Mouse (Mus musculus): Measurements from ENCODE around the gene Slc5a9. TPM values are rescaled to one million over a fixed set of nuclear protein-coding genes. Genes with fewer than 3 reads are reported as not detected.
A peak's percentile ranks its signal among the peaks of the same experiment; 100 is the strongest.
"Not testable (repeated sequence)": the region's sequence is repeated elsewhere in the genome, so short reads cannot be mapped to it uniquely, and the experiment has no call there.

Slc5a9 gene
- not detected for total RNA-seq (2021)

DNA sequence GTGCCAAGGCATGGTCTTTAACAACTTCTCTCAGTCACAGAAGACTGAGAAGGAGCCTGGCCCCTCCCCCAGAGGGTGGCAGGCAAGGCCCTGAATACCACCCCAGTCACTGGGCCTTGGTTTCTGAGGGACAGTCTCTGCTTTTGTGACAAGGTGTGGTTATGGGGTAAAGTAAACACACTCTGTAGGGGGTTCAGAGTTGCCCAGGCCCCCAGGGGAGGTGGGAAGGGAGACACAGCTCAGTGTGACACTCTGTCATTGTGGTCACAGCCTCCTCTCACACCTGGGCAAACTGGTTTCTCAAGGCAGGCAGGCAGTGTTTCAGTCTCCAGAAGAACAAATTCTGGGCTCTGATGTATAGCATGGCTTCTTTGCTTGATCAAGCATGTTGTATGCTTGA, at the start of gene Slc5a9:
Slc5a9 (minus strand) TSS at position 144 of the 400 bp plus-strand sequence.
- intact Hi-C loops (cut with DNase I), result no loop called here
- DNase-seq (ENCODE audit: low spot score in 2 of 2), result no peak

DNA sequence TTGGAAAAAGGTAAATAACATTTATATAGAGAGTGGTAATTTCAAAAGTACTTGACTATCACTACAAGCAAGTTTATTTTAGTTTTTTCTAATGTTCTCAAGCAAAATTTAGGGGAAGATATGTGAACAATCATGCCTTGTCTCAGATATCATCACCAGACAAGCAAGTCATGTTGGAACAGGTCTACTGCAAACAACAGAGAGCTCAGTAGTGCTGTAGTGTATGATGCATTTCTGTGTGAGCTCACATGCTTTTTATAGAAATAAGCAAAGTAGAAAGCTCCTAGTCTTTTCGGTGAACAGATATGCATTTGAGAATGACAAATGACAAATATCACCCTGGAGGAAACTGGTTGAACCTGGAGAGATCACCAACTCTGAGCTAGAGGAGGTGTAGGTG, 16.4 kb upstream of the Slc5a9 start, which contains the start of gene Skint8:
Skint8 (plus strand) TSS at position 301 of the 400 bp plus-strand sequence.
- intact Hi-C loops (cut with DNase I), result no loop called here
- no peak for DNase-seq (ENCODE audit: low spot score in 2 of 2)

DNA sequence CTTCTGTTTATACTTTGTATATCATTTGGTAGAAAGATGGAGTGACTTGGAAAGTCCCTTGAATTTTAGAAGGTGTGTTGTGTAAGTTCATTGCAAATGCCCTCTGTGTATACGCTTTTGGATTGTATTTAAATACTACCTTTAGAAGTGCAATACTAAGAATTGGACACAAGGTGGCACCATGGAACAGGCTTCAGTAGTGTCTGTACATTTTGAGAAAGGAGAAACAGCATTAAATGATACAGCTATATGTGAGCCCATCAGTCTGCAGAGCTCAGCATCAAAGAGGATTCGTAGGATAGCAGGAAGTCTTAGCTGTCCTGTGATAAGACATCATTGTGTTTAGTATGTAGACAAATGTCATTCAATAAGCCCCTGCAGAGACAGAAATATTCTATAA, 5.2 kb upstream of the Slc5a9 start:
- intact Hi-C loops (cut with DNase I), result no loop called here
- no peak for DNase-seq (ENCODE audit: low spot score in 2 of 2)

DNA sequence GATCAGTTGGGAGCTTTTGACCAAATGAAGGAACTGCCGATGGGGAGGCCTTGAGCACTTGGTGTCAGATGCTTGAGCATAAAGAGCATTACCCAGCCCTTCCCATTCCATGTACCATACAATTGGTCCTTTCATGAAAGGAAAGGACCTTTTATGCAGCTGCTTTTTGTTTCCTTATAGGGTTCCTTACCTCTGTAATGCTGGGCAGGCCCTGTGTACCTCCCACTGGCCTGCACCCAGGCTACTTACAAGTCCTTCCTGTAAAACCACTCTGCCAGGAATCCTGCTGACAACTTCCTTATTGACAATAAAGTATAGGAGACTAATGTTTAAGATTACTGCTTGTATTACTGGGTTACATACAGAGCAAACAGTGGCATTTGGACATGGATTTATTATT, 1.2 kb downstream of the Slc5a9 start:
- DNase-seq (ENCODE audit: low spot score in 2 of 2), result no peak
- intact Hi-C loops (cut with DNase I), result no loop called here

- intact Hi-C loops (cut with DNase I); DNase-seq (ENCODE audit: low spot score in 2 of 2): not testable (repeated sequence)
These were observed 2.2 kb downstream of the Slc5a9 start for GRCm38 (mm10) chr4:111900491-111900890.

- no peak for DNase-seq (ENCODE audit: low spot score in 2 of 2)
- intact Hi-C loops (cut with DNase I), result no loop called here
These were observed 4.2 kb downstream of the Slc5a9 start for GRCm38 (mm10) chr4:111898566-111898965.

GRCm38 (mm10) chr4:111897755-111898154, 5.0 kb downstream of the Slc5a9 start:
- intact Hi-C loops (cut with DNase I), result no loop called here
- DNase-seq (ENCODE audit: low spot score in 2 of 2), result no peak

- intact Hi-C loops (cut with DNase I), result no loop called here
- no peak for DNase-seq (ENCODE audit: low spot score in 2 of 2)
These were observed 10.6 kb downstream of the Slc5a9 start for GRCm38 (mm10) chr4:111892138-111892537.

DNA sequence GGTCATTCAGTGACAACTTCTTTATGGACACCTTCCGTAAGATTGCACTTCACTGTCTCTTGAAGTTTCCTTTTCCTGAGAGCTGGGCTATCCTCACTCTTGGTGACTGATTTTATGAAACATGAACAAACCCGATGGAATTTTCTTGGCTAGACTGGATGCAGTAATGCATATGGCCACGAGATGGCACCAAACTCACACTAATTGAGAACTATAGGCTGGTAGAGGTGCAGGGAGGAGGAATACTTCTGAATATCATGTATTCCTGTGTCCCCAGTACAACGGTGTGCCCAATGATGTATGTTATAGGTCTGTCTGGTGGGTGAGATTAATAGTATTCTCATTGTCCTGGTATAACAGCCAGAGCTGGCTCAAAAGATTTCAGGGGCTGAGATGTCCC, 16.1 kb downstream of the Slc5a9 start:
- DNase-seq (ENCODE audit: low spot score in 2 of 2), result peak; percentile 70 to 79
- intact Hi-C loops (cut with DNase I), result no loop called here

GRCm38 (mm10) chr4:111886018-111886417, 16.7 kb downstream of the Slc5a9 start:
- DNase-seq (ENCODE audit: low spot score in 2 of 2), result peak; percentile 60 to 66
- intact Hi-C loops (cut with DNase I), result no loop called here

DNA sequence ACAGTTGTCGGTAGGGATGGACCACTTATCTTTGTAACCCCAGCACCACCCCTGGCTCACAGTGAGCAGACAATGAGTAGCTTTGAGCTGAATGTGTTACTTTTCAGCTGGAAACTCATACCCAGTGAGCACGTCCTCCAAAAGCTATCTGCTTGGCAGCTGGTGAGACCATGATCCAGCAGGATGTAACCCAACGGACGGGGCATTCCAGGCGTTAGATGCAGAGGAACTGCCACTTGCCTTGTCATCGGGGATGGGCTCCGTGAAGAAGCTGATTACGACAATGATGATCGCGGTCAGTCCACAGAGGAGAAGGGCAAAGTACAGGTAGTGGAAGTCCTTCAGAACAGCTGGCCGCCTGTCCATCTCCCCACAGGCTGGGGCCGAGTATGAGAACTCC, 19.2 kb downstream of the Slc5a9 start:
- DNase-seq (ENCODE audit: low spot score in 2 of 2), result no peak
- intact Hi-C loops (cut with DNase I), result no loop called here

GRCm38 (mm10) chr4:111880112-111880875, 22.4 kb downstream of the Slc5a9 start:
- DNase-seq (ENCODE audit: low spot score in 2 of 2), result no peak
- intact Hi-C loops (cut with DNase I), result no loop called here

- intact Hi-C loops (cut with DNase I), result no loop called here
- peak in 1 of 2 experiments; percentile 30 for DNase-seq (ENCODE audit: low spot score in 2 of 2)
These were observed 34.8 kb downstream of the Slc5a9 start for GRCm38 (mm10) chr4:111867743-111868401.

GRCm38 (mm10) chr4:111866701-111867100, 36.0 kb downstream of the Slc5a9 start:
- intact Hi-C loops (cut with DNase I), result no loop called here
- peak; percentile 22 to 26 for DNase-seq (ENCODE audit: low spot score in 2 of 2)

DNA sequence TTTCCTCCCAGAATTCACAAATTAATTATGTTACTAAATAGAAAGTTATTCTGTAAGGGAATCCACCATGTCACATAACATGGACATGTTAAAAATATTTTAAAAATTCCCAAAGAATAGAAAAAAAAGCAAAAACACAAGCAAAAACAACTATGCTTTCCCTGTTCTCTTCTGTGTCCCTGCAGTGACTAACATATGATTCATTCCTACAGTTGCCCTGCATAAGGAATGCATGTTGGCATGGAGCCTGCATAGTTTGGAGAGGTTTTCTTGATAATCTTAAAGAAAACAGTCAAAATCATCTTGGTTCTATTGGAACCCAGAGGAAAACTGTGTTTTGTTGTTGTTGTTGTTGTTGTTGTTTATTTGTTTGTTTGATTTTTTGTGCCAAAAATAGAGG, 50.1 kb downstream of the Slc5a9 start:
- DNase-seq (ENCODE audit: low spot score in 2 of 2), result no peak
- intact Hi-C loops (cut with DNase I), result no loop called here

DNA sequence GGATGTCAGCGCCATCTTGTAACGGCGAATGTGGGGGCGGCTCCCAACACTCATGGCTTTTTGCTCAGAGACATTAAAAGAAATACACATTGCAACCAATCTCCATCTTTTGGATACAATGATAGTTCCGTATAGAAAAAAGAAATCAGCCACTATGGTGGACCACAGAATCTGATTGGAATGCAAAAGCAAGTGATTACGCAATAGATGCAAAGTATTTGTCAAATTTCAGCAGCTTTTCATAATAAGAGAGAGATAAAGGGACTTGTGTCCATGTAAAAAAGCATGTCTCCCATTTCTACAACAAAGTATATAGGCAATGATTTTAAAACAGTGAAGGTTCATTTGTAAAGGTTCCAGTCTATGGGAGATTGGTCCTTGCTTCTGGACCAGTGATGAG, 63.8 kb downstream of the Slc5a9 start:
- DNase-seq (ENCODE audit: low spot score in 2 of 2), result no peak
- intact Hi-C loops (cut with DNase I), result no loop called here

Other genes with a start within 250 kb of the Slc5a9 start
- gene Spata6, start 182.9 kb downstream of the Slc5a9 start, total RNA-seq (2021), result 1 to 10 TPM; 2.7 to 5.5 TPM
- gene Skint8, start 16.5 kb upstream of the Slc5a9 start, total RNA-seq (2021), result under 1 TPM in 1 of 2 experiments, not detected in 1; 0.12 TPM
- gene Skint7, start 70.0 kb upstream of the Slc5a9 start, total RNA-seq (2021), result under 1 TPM in 1 of 2 experiments, not detected in 1; 0.27 TPM
- not detected for gene Skint1, start 103.4 kb upstream of the Slc5a9 start, total RNA-seq (2021)
- gene Skint4, start 169.1 kb upstream of the Slc5a9 start, total RNA-seq (2021), result not detected

Data from left cerebral cortex, postnatal 36 days (tissue).